Mouse (Mus musculus) gastrocnemius, postnatal 25 days (tissue): Measurements from ENCODE around the gene Ywhah. TPM values are rescaled to one million over a fixed set of nuclear protein-coding genes. Genes with fewer than 3 reads are reported as not detected.
"Not testable (repeated sequence)": the region's sequence is repeated elsewhere in the genome, so short reads cannot be mapped to it uniquely, and the experiment has no call there.

Experiments used
- DNase-seq: peaks from one replicate; pipeline ENCODE4 v3.0.0; 2022
- total RNA-seq, 2 experiments: library from RNA; stranded (reverse); gene quantifications; 1 replicate in 1 of 2; 2 replicates in 1 of 2; pipeline ENCODE4 v1.2.3; 2021

Gene Ywhah
- total RNA-seq, 2 experiments from 2014 or later = 54.0 to 54.3 TPM

GRCm38 (mm10) chr5:33011132-33012106 lies 7.2 kb upstream of the Ywhah start:
- no peak for DNase-seq

GRCm38 (mm10) chr5:33014096-33014495 lies 4.5 kb upstream of the Ywhah start:
- DNase-seq = no peak

- no peak for DNase-seq
Measured at GRCm38 (mm10) chr5:33015579-33015978, 3.0 kb upstream of the Ywhah start.

- no peak for DNase-seq
Measured at GRCm38 (mm10) chr5:33018189-33018560, 441 bp upstream of the Ywhah start.

GRCm38 (mm10) chr5:33019426-33019821 lies 808 bp downstream of the Ywhah start:
- no peak for DNase-seq

- no peak for DNase-seq
Measured at GRCm38 (mm10) chr5:33021622-33022021, 3.0 kb downstream of the Ywhah start.

- no peak for DNase-seq
Measured at GRCm38 (mm10) chr5:33023337-33023736, 4.7 kb downstream of the Ywhah start.

GRCm38 (mm10) chr5:33024474-33024873 lies 5.9 kb downstream of the Ywhah start:
- DNase-seq = no peak

GRCm38 (mm10) chr5:33028656-33029055 lies 10.0 kb downstream of the Ywhah start:
- no peak for DNase-seq

- no peak for DNase-seq
Measured at GRCm38 (mm10) chr5:33030425-33031175, 12.0 kb downstream of the Ywhah start.

- DNase-seq = no peak
Measured at GRCm38 (mm10) chr5:33032036-33032773, 13.6 kb downstream of the Ywhah start.

GRCm38 (mm10) chr5:33033121-33033520 lies 14.5 kb downstream of the Ywhah start:
- DNase-seq = peak; percentile 57

- not testable (repeated sequence) for DNase-seq
Measured at GRCm38 (mm10) chr5:33033633-33034032, 15.0 kb downstream of the Ywhah start.

- DNase-seq = no peak
Measured at GRCm38 (mm10) chr5:33034100-33034499, 15.5 kb downstream of the Ywhah start.

GRCm38 (mm10) chr5:33034916-33035315 lies 16.3 kb downstream of the Ywhah start:
- no peak for DNase-seq

GRCm38 (mm10) chr5:33038656-33039509 lies 20.3 kb downstream of the Ywhah start:
- no peak for DNase-seq

GRCm38 (mm10) chr5:33039510-33039911 lies 20.9 kb downstream of the Ywhah start:
- DNase-seq = peak; percentile 15

- not testable (repeated sequence) for DNase-seq
Measured at GRCm38 (mm10) chr5:33040735-33041134, 22.1 kb downstream of the Ywhah start.

GRCm38 (mm10) chr5:33043397-33043796 lies 24.8 kb downstream of the Ywhah start:
- no peak for DNase-seq

- no peak for DNase-seq
Measured at GRCm38 (mm10) chr5:33044636-33045315, 26.2 kb downstream of the Ywhah start.

- no peak for DNase-seq
Measured at GRCm38 (mm10) chr5:33045316-33045705, 26.7 kb downstream of the Ywhah start.
